Mouse (Mus musculus) neural tube, embryonic 15.5 days (tissue): ENCODE measurements around the gene Slain1. TPM values are rescaled to one million over a fixed set of nuclear protein-coding genes. Genes with fewer than 3 reads are reported as not detected.

Experiments used
- microRNA-seq: library from miRNA; unstranded; fragments of <30 nt; microRNA quantifications from one replicate; pipeline ENCODE4, GENCODE M21; 2017
- polyA plus RNA-seq: library from polyadenylated mRNA; unstranded; fragments of >200 nt; fragmentation: Nextera tagmentation; extraction: Ambion mirVana; gene quantifications from 2 replicates; pipeline ENCODE4 v1.2.1, GENCODE M21; 2015

The Slain1 gene
- polyA plus RNA-seq, 1 experiment from 2014 or later: 15.4 TPM

Small RNAs within 50 kb of the gene (microRNA-seq; reads per million reads assigned to microRNA genes)
- gene Gm22877: not detected

Other genes with a start within 250 kb of the Slain1 start
- gene Scel, start 136.9 kb upstream of the Slain1 start, polyA plus RNA-seq: 0.14 and 0.45 TPM in 2 replicates
- 69.1 and 83.8 TPM in 2 replicates for gene Ednrb, start 194.2 kb downstream of the Slain1 start, polyA plus RNA-seq